Mouse (Mus musculus) small intestine, adult 2 months (tissue): ENCODE measurements around the gene Msi2. TPM values are rescaled to one million over a fixed set of nuclear protein-coding genes. Genes with fewer than 3 reads are reported as not detected.

Experiments used
- H3K27ac ChIP-seq: fragments of 200-500 bp; 2 replicates; pipeline ENCODE4 v1.5.1; 2012; ENCODE audit warnings: low read depth, low read length, control low read depth, inconsistent platforms; ENCODE audit not compliant: insufficient read depth
- H3K27me3 ChIP-seq: fragments of 200-500 bp; 2 replicates; pipeline ENCODE4 v1.6.1; 2012; ENCODE audit warnings: mild to moderate bottlenecking, moderate library complexity, low read length, inconsistent platforms; ENCODE audit not compliant: control insufficient read depth, insufficient read depth
- H3K36me3 ChIP-seq: fragments of 200-500 bp; 2 replicates; pipeline ENCODE4 v1.6.1; 2012; ENCODE audit warnings: mild to moderate bottlenecking, low read length, control low read depth, inconsistent platforms; ENCODE audit not compliant: control insufficient read depth, insufficient read depth
- H3K4me1 ChIP-seq: fragments of 200-500 bp; 2 replicates; pipeline ENCODE4 v1.6.1; 2012; ENCODE audit warnings: low read length, inconsistent platforms, mixed read lengths; ENCODE audit not compliant: control insufficient read depth, insufficient read depth, insufficient read length
- H3K4me3 ChIP-seq: fragments of 200-500 bp; 2 replicates; pipeline ENCODE4 v1.5.1; 2012; ENCODE audit warnings: low read depth, mild to moderate bottlenecking, control low read depth, inconsistent platforms, low read length, moderate library complexity
- CTCF ChIP-seq: fragments of 200-500 bp; IDR thresholded peaks from 2 replicates; pipeline ENCODE4 v1.5.1; 2012; ENCODE audit warnings: low read depth, mild to moderate bottlenecking, control low read depth, inconsistent platforms, low read length, moderate library complexity, mixed read lengths; ENCODE audit not compliant: insufficient replicate concordance, insufficient read length; ENCODE audit errors: extremely low read depth
- POLR2A ChIP-seq: fragments of 200-500 bp; IDR thresholded peaks from 2 replicates; pipeline ENCODE4 v1.6.1; 2012; ENCODE audit warnings: low read depth, mild to moderate bottlenecking, control low read depth, inconsistent platforms, low read length, moderate library complexity
- WGBS: fragments of 180-500 bp; shearing (Covaris S2); methylation state at CpG from one replicate; pipeline ENCODE4 v1.1.7; 2018; 5-methylcytosine and 5-hydroxymethylcytosine counted together
- polyA plus RNA-seq: library from polyadenylated mRNA; depleted of rRNA; stranded (reverse); fragments of >200 nt; gene quantifications from 2 replicates; pipeline ENCODE4 v1.2.3, GENCODE M21; 2012

The Msi2 gene
- polyA plus RNA-seq, 1 experiment: 8.8 TPM

DNA sequence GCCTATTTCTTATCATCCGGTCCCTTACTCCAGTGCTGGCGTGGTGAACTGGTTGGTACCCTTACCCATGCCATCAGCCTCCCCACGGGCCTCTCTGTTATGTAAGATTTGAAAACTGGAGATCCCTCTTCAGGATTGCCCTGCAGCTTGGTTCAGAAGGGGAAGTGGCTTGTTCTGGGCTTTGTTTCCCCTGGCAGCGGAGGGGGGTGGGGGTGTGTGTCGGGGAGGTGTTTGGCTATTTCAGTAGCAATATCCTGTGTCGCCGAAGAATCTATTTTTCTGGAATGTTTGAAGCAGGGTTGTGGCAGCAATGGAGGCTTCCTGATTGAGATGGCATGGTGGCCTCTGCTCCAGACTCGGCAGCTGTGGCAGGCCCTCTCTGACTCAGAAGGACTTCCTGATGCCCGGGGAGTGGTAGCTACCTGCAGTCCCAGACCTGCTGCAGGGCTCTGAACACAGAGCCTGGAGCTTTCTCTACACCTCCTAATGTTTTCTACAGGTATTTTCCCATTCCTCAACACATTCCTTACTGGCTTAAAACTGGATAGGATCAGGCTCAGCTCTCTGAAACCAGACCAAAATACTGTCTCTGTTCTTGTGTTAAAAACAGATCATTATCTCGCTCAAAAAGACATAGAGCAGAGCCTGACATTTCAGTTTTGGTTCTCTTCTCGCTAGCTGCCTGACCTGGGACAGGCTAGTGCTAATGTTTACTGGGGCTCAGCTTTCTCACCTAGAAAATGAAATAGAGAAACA is 104.4 kb downstream of the Msi2 start:
- H3K4me3 ChIP-seq: peak overlapping the region; percentile 13
- H3K27me3 ChIP-seq: no peaks in the 10 kb centered on the region
- peak overlapping the region; percentile 83 for H3K27ac ChIP-seq
- peaks cover 16% of the 10 kb centered on the region for H3K4me1 ChIP-seq
- 17% methylated on average over 11 of the region's 11 CpGs for WGBS
- no peaks in the 10 kb centered on the region for H3K36me3 ChIP-seq
- TF ChIP-seq POLR2A (no peak), CTCF (no peak)

DNA sequence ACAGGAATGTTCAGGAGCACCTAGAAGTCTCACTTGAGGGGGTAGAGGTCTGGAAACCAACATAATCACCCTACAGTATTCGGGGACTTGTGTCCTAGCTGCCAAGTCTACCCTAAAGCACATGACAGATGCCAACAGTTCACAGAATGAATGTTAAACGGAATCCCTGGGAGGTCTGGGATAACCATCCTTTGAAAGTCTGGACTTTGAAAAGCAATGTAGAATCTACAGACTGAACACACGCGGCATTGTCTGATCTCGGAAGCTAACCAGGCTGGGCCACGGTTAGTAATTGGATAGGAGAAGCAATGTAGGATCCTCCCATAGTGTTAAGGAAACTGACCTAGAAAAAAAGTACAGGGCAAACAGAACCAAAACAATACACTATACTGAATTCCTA is 105.3 kb downstream of the Msi2 start:
- Histone ChIP-seq H3K4me1 (peaks cover 9% of the 10 kb centered on the region), H3K27ac (peak overlapping the region; percentile 46; the same call in 1 of the 2 replicates), H3K36me3 (no peaks in the 10 kb centered on the region), H3K4me3 (no peak overlapping the region), H3K27me3 (no peaks in the 10 kb centered on the region)
- no peak for TF ChIP-seq POLR2A
- 32% methylated on average over 6 of the region's 6 CpGs for WGBS

DNA sequence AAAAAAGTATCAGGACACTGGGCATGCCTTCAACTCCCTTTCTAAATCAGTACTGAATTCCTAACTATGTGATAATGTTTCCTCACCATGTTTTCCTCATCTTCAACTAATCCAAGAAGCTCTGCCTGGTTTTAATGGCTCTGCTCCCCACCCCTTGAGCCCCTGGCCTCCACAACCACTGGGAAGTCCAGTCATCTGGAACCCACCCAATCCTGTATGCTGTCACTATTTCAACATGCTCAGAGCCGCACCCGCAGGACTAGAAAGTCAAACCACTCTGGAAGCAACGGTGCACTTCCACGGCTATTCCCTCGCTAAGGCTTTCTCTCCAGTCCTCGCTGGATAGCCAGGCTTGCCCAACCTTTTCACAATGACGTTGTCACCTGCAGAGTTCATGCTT is 106.2 kb downstream of the Msi2 start:
- 87% methylated on average over 7 of the region's 7 CpGs for WGBS
- H3K4me3 ChIP-seq: no peak overlapping the region
- no peaks in the 10 kb centered on the region for H3K27me3 ChIP-seq
- H3K36me3 ChIP-seq: no peaks in the 10 kb centered on the region
- TF ChIP-seq CTCF: no peak
- no peak for TF ChIP-seq POLR2A
- 0 out of 2 replicates have a peak overlapping the region, but pooled peaks have one; percentile 2 for H3K27ac ChIP-seq
- H3K4me1 ChIP-seq: peaks cover 9% of the 10 kb centered on the region

DNA sequence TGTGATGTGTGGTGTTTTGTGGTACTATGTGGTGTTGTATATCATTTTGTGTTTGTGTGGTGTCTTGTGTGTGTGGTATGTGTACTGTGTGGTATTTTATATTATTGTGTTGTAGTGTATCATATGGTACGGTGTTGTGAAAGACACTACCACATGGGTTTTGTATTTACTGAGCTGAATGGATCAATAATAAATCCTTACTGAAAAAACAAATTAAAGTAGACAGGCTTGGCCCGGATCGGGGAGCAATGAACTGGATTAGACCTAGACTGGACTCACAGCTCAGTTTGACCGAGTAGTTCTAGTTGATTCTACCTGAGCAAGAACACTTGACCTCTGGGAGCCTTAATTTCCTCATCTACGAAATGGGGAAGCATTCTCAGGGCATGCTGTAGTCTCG is 107.5 kb downstream of the Msi2 start:
- H3K27ac ChIP-seq: no peak overlapping the region
- no peaks in the 10 kb centered on the region for H3K36me3 ChIP-seq
- no peak overlapping the region for H3K4me3 ChIP-seq
- TF ChIP-seq CTCF: no peak
- no peak for TF ChIP-seq POLR2A
- H3K27me3 ChIP-seq: no peaks in the 10 kb centered on the region
- 91% methylated on average over 6 of the region's 6 CpGs for WGBS
- peaks cover 9% of the 10 kb centered on the region for H3K4me1 ChIP-seq

DNA sequence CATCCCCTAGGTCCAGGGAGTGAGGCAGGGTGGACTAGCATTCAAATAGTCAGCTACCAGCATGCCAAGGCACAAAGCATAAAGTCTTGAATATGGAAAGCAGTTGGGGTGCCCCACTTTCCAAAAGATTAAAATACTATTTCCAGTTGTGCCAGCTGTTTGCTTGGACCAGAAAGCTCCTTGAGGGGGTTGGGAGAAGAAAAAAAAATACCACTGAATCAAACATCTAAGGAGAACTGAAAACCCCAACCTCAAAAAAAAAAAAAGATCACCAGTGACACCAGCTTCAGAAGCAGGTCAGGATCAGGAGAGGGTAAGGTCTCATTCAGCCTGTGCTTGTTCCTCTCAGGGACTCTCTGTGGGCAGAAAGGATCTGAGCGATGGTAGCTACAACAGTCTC is 108.2 kb downstream of the Msi2 start:
- 92% methylated on average over 1 of the region's 1 CpGs for WGBS
- Histone ChIP-seq H3K27ac (no peak overlapping the region), H3K36me3 (no peaks in the 10 kb centered on the region), H3K4me3 (no peak overlapping the region), H3K4me1 (peaks cover 7% of the 10 kb centered on the region; the same call in 1 of the 2 replicates), H3K27me3 (no peaks in the 10 kb centered on the region)
- no peak for TF ChIP-seq POLR2A
- no peak for TF ChIP-seq CTCF

DNA sequence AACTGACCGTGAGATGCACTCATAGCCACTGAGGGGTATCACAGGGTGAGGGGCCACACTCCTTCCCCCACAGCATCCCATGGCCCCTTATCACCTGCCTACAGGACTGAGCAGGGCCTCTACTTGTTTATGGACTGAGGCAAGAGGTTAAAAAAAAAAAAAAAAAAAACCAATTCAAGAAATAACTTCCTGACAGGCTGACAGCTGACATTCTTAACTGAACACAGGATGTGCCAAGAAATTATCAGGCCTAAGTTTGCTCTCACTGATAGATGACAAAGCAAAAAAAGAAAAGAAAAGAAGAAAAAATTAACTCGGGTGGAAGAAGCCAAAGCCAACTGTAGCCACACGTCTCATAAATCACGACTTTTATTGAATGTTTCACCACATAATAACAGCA is 109.7 kb downstream of the Msi2 start:
- Histone ChIP-seq H3K4me3 (no peak overlapping the region), H3K36me3 (no peaks in the 10 kb centered on the region), H3K27ac (no peak overlapping the region), H3K4me1 (peaks cover 1% of the 10 kb centered on the region; the same call in 1 of the 2 replicates), H3K27me3 (no peaks in the 10 kb centered on the region)
- TF ChIP-seq POLR2A (no peak), CTCF (no peak)
- WGBS: 56% methylated on average over 4 of the region's 4 CpGs

DNA sequence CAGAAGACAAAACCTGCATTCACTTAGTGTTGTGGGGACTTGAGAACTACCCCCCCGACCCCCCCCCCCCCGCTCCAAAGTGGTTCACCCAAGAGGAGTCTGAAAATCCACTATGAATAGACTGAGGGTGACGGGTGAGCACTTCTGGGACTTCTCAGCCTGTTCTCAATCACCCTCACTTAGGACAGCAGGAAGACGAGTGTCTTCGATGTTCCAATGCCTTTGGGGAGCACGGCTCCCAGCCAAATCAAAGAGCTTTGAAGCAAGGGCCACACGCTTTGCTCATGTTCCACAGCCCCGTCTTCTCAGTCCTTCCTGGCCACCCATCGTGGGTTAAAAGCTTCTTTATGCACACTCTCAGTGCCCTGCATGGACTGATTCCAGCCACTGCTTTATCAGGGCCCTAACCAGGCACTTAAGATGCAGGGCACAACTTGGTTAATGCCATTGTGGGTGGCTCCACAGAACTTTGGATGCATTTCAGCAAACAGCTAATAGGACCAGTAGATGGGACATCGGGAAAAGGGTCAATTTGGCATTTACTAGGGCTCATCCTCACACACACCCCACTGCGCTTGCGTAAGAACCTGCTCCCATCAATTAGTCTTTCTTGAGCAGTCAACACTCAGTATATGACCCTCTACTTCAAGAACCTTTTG is 110.5 kb downstream of the Msi2 start:
- WGBS: 86% methylated on average over 12 of the region's 12 CpGs
- Histone ChIP-seq H3K27ac (no peak overlapping the region), H3K4me3 (no peak overlapping the region), H3K36me3 (no peaks in the 10 kb centered on the region), H3K4me1 (no peaks in the 10 kb centered on the region; the same call in 1 of the 2 replicates), H3K27me3 (no peaks in the 10 kb centered on the region)
- no peak for TF ChIP-seq CTCF
- TF ChIP-seq POLR2A: no peak
